Mouse (Mus musculus): ENCODE results near the gene Vat1. TPM values are rescaled to one million over a fixed set of nuclear protein-coding genes. Genes with fewer than 3 reads are reported as not detected.

Gene Vat1
- polyA plus RNA-seq, 1 experiment from 2014 or later, result 33.0 TPM

Small RNA genes lying within 50 kb of the gene (microRNA-seq; reads per million reads assigned to microRNA genes)
- gene Mir6929, result 0.79 reads per million

Other genes with a start within 250 kb of the Vat1 start
- gene Ezh1, start 239.8 kb downstream of the Vat1 start, polyA plus RNA-seq (2015; fragmentation: Nextera tagmentation; extraction: Ambion mirVana), result 14.7 and 17.1 TPM in 2 replicates
- 203 and 204 TPM in 2 replicates for gene Ramp2, start 220.2 kb downstream of the Vat1 start, polyA plus RNA-seq (2015; fragmentation: Nextera tagmentation; extraction: Ambion mirVana)
- gene Vps25, start 212.5 kb downstream of the Vat1 start, polyA plus RNA-seq (2015; fragmentation: Nextera tagmentation; extraction: Ambion mirVana), result 105 and 107 TPM in 2 replicates
- 6.8 and 7.3 TPM in 2 replicates for gene Wnk4, start 205.7 kb downstream of the Vat1 start, polyA plus RNA-seq (2015; fragmentation: Nextera tagmentation; extraction: Ambion mirVana)
- gene Cntd1, start 187.2 kb downstream of the Vat1 start, polyA plus RNA-seq (2015; fragmentation: Nextera tagmentation; extraction: Ambion mirVana), result 0.87 and 0.91 TPM in 2 replicates
- 166 and 175 TPM in 2 replicates for gene Coa3, start 187.1 kb downstream of the Vat1 start, polyA plus RNA-seq (2015; fragmentation: Nextera tagmentation; extraction: Ambion mirVana)
- gene Becn1, start 163.9 kb downstream of the Vat1 start, polyA plus RNA-seq (2015; fragmentation: Nextera tagmentation; extraction: Ambion mirVana), result 135 TPM in 2 replicates
- gene Psme3, start 150.0 kb downstream of the Vat1 start, polyA plus RNA-seq (2015; fragmentation: Nextera tagmentation; extraction: Ambion mirVana), result 94.1 and 103 TPM in 2 replicates
- 0.89 and 0.92 TPM in 2 replicates for gene Aoc2, start 141.2 kb downstream of the Vat1 start, polyA plus RNA-seq (2015; fragmentation: Nextera tagmentation; extraction: Ambion mirVana)
- 2.2 and 2.6 TPM in 2 replicates for gene Aoc3, start 135.6 kb downstream of the Vat1 start, polyA plus RNA-seq (2015; fragmentation: Nextera tagmentation; extraction: Ambion mirVana)
- not detected in 2 replicates for gene G6pc, start 98.7 kb downstream of the Vat1 start, polyA plus RNA-seq (2015; fragmentation: Nextera tagmentation; extraction: Ambion mirVana)
- gene Aarsd1, start 48.6 kb downstream of the Vat1 start, polyA plus RNA-seq (2015; fragmentation: Nextera tagmentation; extraction: Ambion mirVana), result 42.8 and 44.6 TPM in 2 replicates
- 15.8 and 17.2 TPM in 2 replicates for gene Gm27029, start 41.4 kb downstream of the Vat1 start, polyA plus RNA-seq (2015; fragmentation: Nextera tagmentation; extraction: Ambion mirVana)
- 15.4 and 17.0 TPM in 2 replicates for gene Rundc1, start 41.1 kb downstream of the Vat1 start, polyA plus RNA-seq (2015; fragmentation: Nextera tagmentation; extraction: Ambion mirVana)
- 78.9 and 83.6 TPM in 2 replicates for gene Ptges3l, start 40.9 kb downstream of the Vat1 start, polyA plus RNA-seq (2015; fragmentation: Nextera tagmentation; extraction: Ambion mirVana)
- 166 and 174 TPM in 2 replicates for gene Rpl27, start 23.9 kb downstream of the Vat1 start, polyA plus RNA-seq (2015; fragmentation: Nextera tagmentation; extraction: Ambion mirVana)
- 25.1 and 31.9 TPM in 2 replicates for gene Ifi35, start 17.8 kb downstream of the Vat1 start, polyA plus RNA-seq (2015; fragmentation: Nextera tagmentation; extraction: Ambion mirVana)
- 7.9 and 8.2 TPM in 2 replicates for gene Rnd2, start 1.2 kb downstream of the Vat1 start, polyA plus RNA-seq (2015; fragmentation: Nextera tagmentation; extraction: Ambion mirVana)
- gene Brca1, start 85.7 kb upstream of the Vat1 start, polyA plus RNA-seq (2015; fragmentation: Nextera tagmentation; extraction: Ambion mirVana), result 5.8 and 7.1 TPM in 2 replicates
- 65.4 and 65.5 TPM in 2 replicates for gene Nbr1, start 85.9 kb upstream of the Vat1 start, polyA plus RNA-seq (2015; fragmentation: Nextera tagmentation; extraction: Ambion mirVana)
- gene Tmem106a, start 116.0 kb upstream of the Vat1 start, polyA plus RNA-seq (2015; fragmentation: Nextera tagmentation; extraction: Ambion mirVana), result 3.5 and 4.3 TPM in 2 replicates
- not detected in 2 replicates for gene Gm11634, start 133.0 kb upstream of the Vat1 start, polyA plus RNA-seq (2015; fragmentation: Nextera tagmentation; extraction: Ambion mirVana)
- gene Rdm1, start 161.0 kb upstream of the Vat1 start, polyA plus RNA-seq (2015; fragmentation: Nextera tagmentation; extraction: Ambion mirVana), result 48.5 and 53.1 TPM in 2 replicates
- gene Arl4d, start 199.3 kb upstream of the Vat1 start, polyA plus RNA-seq (2015; fragmentation: Nextera tagmentation; extraction: Ambion mirVana), result 6.4 and 7.8 TPM in 2 replicates

Measured in heart, embryonic 16.5 days (tissue).